ENCODE assay signal across 8 mouse cellular contexts in genomic region chr4:34226089-34226840, GRCm38 (mm10).
DNase-seq lines count a peak whose midpoint lies in the region; ATAC-seq and TF ChIP-seq lines count a peak whose summit lies in the region.

No protein-coding gene starts in this region.

- H3K27me3 ChIP-seq in midbrain, postnatal 0 days (ENCODE audit: insufficient read depth, low read length): no peaks in the 10 kb centered on the region
- H3K27me3 ChIP-seq in midbrain, embryonic 15.5 days (replicated peaks): no peaks in the 10 kb centered on the region
- H3K27me3 ChIP-seq in intestine, embryonic 16.5 days (replicated peaks; ENCODE audit: control insufficient read depth, insufficient read depth, low read length): no peaks in the 10 kb centered on the region

- H3K4me2 ChIP-seq in midbrain, postnatal 0 days (ENCODE audit: low read depth, low read length, poor library complexity, severe bottlenecking): no peak overlapping the region
- H3K4me2 ChIP-seq in midbrain, embryonic 15.5 days: no peak overlapping the region
- no peak overlapping the region for H3K4me2 ChIP-seq in intestine, embryonic 16.5 days (ENCODE audit: low read depth, low read length)

- H3K27ac ChIP-seq in midbrain, postnatal 0 days (ENCODE audit: low read depth, low read length): no peak overlapping the region
- no peak overlapping the region for H3K27ac ChIP-seq in midbrain, embryonic 15.5 days
- no peak overlapping the region for H3K27ac ChIP-seq in intestine, embryonic 16.5 days (ENCODE audit: low read length)

- no peaks in the 10 kb centered on the region for H3K36me3 ChIP-seq in midbrain, postnatal 0 days (ENCODE audit: insufficient read depth, low read length)
- H3K36me3 ChIP-seq in midbrain, embryonic 15.5 days (replicated peaks): no peaks in the 10 kb centered on the region
- H3K36me3 ChIP-seq in intestine, embryonic 16.5 days (ENCODE audit: control insufficient read depth, insufficient read depth, low read length): no peaks in the 10 kb centered on the region

- no peaks in the 10 kb centered on the region for H3K9me3 ChIP-seq in midbrain, postnatal 0 days (ENCODE audit: low read length)
- H3K9me3 ChIP-seq in midbrain, embryonic 15.5 days: no peaks in the 10 kb centered on the region
- no peaks in the 10 kb centered on the region for H3K9me3 ChIP-seq in intestine, embryonic 16.5 days (ENCODE audit: control insufficient read depth, low read length)

- peak; percentile 16 for DNase-seq in cerebellum, adult 11 months
- no peak for DNase-seq in cerebellum, adult 8-10 months
- DNase-seq in midbrain, postnatal 0 days (ENCODE audit: low spot score): peak; percentile 62
- DNase-seq in layer of hippocampus, adult 8-10 months (ENCODE audit: low spot score in 2 of 2): peak; percentile 62 to 80
- DNase-seq in skeletal muscle tissue, adult 2 months (ENCODE audit: low read depth, low spot score): peak; percentile 14
- DNase-seq in kidney, adult 11 months: no peak

- ATAC-seq in midbrain, postnatal 0 days (ENCODE audit: low FRiP score): no peak
- ATAC-seq in midbrain, embryonic 15.5 days (replicated peaks): no peak
- ATAC-seq in intestine, embryonic 16.5 days: no peak

- 61% methylated on average over 5 of the region's 5 CpGs for WGBS in midbrain, postnatal 0 days
- WGBS in midbrain, embryonic 15.5 days: 54% methylated on average over 5 of the region's 5 CpGs
- 47% methylated on average over 5 of the region's 5 CpGs for WGBS in intestine, embryonic 16.5 days

- no peak overlapping the region for H3K9ac ChIP-seq in midbrain, postnatal 0 days (replicated peaks; ENCODE audit: low read length, poor library complexity, severe bottlenecking)
- H3K9ac ChIP-seq in midbrain, embryonic 15.5 days: no peak overlapping the region
- no peak overlapping the region for H3K9ac ChIP-seq in intestine, embryonic 16.5 days (ENCODE audit: low read depth, low read length)

- no peak overlapping the region for H3K4me3 ChIP-seq in midbrain, postnatal 0 days (ENCODE audit: low read depth, low read length)
- H3K4me3 ChIP-seq in midbrain, embryonic 15.5 days: no peak overlapping the region
- no peak overlapping the region for H3K4me3 ChIP-seq in intestine, embryonic 16.5 days (ENCODE audit: low read length)

- no peak for TF ChIP-seq CTCF in midbrain, postnatal 0 days (IDR thresholded peaks at IDR 0.05)

- H3K4me1 ChIP-seq in midbrain, postnatal 0 days (ENCODE audit: insufficient read depth, low read length): no peaks in the 10 kb centered on the region
- H3K4me1 ChIP-seq in midbrain, embryonic 15.5 days: no peaks in the 10 kb centered on the region
- no peaks in the 10 kb centered on the region for H3K4me1 ChIP-seq in intestine, embryonic 16.5 days (ENCODE audit: control insufficient read depth, insufficient read depth, low read length)

Comparison
In these comparisons a context has a peak if more than half of its experiments do, and no peak if none do; other contexts are left out.
1. DNase-seq: peak in cerebellum, adult 11 months (single experiment), midbrain, postnatal 0 days (single experiment), layer of hippocampus, adult 8-10 months (2 of 2) and skeletal muscle tissue, adult 2 months (single experiment); none in cerebellum, adult 8-10 months (single experiment) and kidney, adult 11 months (single experiment).